Mouse (Mus musculus): ENCODE measurements around the gene Map3k5. TPM values are rescaled to one million over a fixed set of nuclear protein-coding genes. Genes with fewer than 3 reads are reported as not detected.

Gene Map3k5
- polyA plus RNA-seq, 1 experiment from 2014 or later, result 14.8 TPM

GRCm38 (mm10) chr10:20119504-20120425 lies 185.5 kb downstream of the Map3k5 start:
- no peaks in the 10 kb centered on the region for H3K27me3 ChIP-seq
- CTCF ChIA-PET, result interaction anchor here (0.6 to 0.7 kb wide), 2 partner anchors 47 to 1104 kb away, joined by 3 read pairs; partner anchors contain the start of gene Tnfaip3
- ATAC-seq (no peak), DNase-seq (ENCODE audit: low read depth, low spot score) (no peak)
- no peak for TF ChIP-seq CTCF (IDR thresholded peaks at IDR 0.05)
- POLR2A ChIA-PET, result no interaction called here
- in situ Hi-C loops (cut with MboI; ENCODE audit: low pct_unique_long_range_greater_than_20kb), result no loop called here

- in situ Hi-C loops (cut with MboI; ENCODE audit: low pct_unique_long_range_greater_than_20kb), result no loop called here
- ChIA-PET CTCF (interaction anchor here (0.9 to 3.2 kb wide), 2 partner anchors 188 to 212 kb away, joined by 3 to 13 read pairs; no protein-coding TSS in a partner anchor), POLR2A (interaction anchor here (0.6 kb wide), 2 partner anchors 75 to 1227 kb away, joined by 3 to 4 read pairs; no protein-coding TSS in a partner anchor)
- no peaks in the 10 kb centered on the region for H3K27me3 ChIP-seq
- ATAC-seq (no peak), DNase-seq (ENCODE audit: low read depth, low spot score) (no peak)
- no peak for TF ChIP-seq CTCF (IDR thresholded peaks at IDR 0.05)
Measured at GRCm38 (mm10) chr10:20121981-20122380, 187.7 kb downstream of the Map3k5 start.

- DNase-seq (ENCODE audit: low read depth, low spot score) (no peak), ATAC-seq (no peak)
- CTCF ChIA-PET, result interaction anchor here (1.2 to 3.2 kb wide), 5 partner anchors 9 to 214 kb away, joined by 3 to 13 read pairs (median 5); no protein-coding TSS in a partner anchor
- POLR2A ChIA-PET, result no interaction called here
- H3K27me3 ChIP-seq, result no peaks in the 10 kb centered on the region
- no peak for TF ChIP-seq CTCF (IDR thresholded peaks at IDR 0.05)
- in situ Hi-C loops (cut with MboI; ENCODE audit: low pct_unique_long_range_greater_than_20kb), result no loop called here
Measured at GRCm38 (mm10) chr10:20123401-20123800, 189.1 kb downstream of the Map3k5 start.

GRCm38 (mm10) chr10:20124576-20124975 lies 190.3 kb downstream of the Map3k5 start:
- DNase-seq (ENCODE audit: low read depth, low spot score) (no peak), ATAC-seq (no peak)
- no peak for TF ChIP-seq CTCF (IDR thresholded peaks at IDR 0.05)
- ChIA-PET POLR2A (no interaction called here), CTCF (interaction anchor here (0.9 to 3.2 kb wide), 6 partner anchors 8 to 215 kb away, joined by 3 to 13 read pairs (median 4); partner anchors contain the start of gene Map3k5)
- no peaks in the 10 kb centered on the region for H3K27me3 ChIP-seq
- in situ Hi-C loops (cut with MboI; ENCODE audit: low pct_unique_long_range_greater_than_20kb), result no loop called here

GRCm38 (mm10) chr10:20125226-20125625 lies 191.0 kb downstream of the Map3k5 start:
- DNase-seq (ENCODE audit: low read depth, low spot score), result no peak
- POLR2A ChIA-PET, result no interaction called here
- in situ Hi-C loops (cut with MboI; ENCODE audit: low pct_unique_long_range_greater_than_20kb), result loop anchor here (5.0 kb wide), 2 partner anchors 53 to 218 kb away; partner anchors contain the start of gene Pex7
- CTCF ChIA-PET, result interaction anchor here (0.9 to 3.2 kb wide), 5 partner anchors 11 to 216 kb away, joined by 3 to 13 read pairs (median 6); partner anchors contain the start of gene Map3k5
- ATAC-seq, result peak; percentile 54
- TF ChIP-seq CTCF (IDR thresholded peaks at IDR 0.05), result peak; percentile 78
- H3K27me3 ChIP-seq, result no peaks in the 10 kb centered on the region

DNA sequence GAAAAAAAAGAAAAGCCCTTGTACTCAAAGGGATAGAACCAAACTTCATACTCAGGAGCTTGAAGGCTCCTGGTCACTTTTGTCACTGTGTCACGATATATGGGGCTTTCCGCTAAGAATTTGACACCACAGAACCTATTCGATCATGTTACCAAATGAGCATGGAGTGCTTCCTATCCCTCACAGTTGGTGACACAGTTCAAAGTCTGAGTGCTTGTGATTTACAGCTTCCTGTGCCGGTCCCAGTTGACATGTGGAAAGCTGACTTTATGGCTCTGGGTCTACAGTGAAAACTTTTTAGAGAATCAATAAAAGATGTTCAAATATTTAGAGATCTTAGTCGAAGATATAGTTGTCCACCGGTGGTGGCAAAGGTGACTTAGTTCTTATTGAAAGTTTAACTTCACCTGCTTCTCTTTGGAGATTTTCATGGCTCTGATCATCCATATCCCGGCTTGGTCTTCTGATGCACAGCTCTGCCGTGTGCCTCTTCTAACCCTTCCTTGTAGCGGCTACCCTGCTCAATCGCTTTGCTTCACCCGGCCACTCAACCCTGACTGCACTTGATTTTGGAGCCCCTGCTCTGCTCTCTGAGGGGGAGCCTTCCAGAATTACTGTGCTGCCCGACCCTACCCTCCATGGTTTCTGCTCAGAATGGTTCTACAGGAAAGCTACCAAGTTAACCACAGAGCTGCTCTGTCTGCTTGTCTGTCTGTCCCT lies 198.8 kb downstream of the Map3k5 start:
- DNase-seq (ENCODE audit: low read depth, low spot score) (no peak), ATAC-seq (no peak)
- no peaks in the 10 kb centered on the region for H3K27me3 ChIP-seq
- CTCF ChIA-PET, result interaction anchor here (1.0 kb wide), 1 partner anchor 9 kb away, joined by 3 read pairs; no protein-coding TSS in a partner anchor
- POLR2A ChIA-PET, result no interaction called here
- in situ Hi-C loops (cut with MboI; ENCODE audit: low pct_unique_long_range_greater_than_20kb), result loop anchor here (10.0 kb wide), 1 partner anchor 418 kb away; the partner anchor contains the start of gene Il20ra
- TF ChIP-seq CTCF (IDR thresholded peaks at IDR 0.05), result no peak

- in situ Hi-C loops (cut with MboI; ENCODE audit: low pct_unique_long_range_greater_than_20kb), result loop anchor here (10.0 kb wide), 1 partner anchor 421 kb away; the partner anchor contains the start of gene Il20ra
- H3K27me3 ChIP-seq, result no peaks in the 10 kb centered on the region
- no peak for ATAC-seq
- no peak for DNase-seq (ENCODE audit: low read depth, low spot score)
- ChIA-PET POLR2A (no interaction called here), CTCF (interaction anchor here (1.4 kb wide), 1 partner anchor 9 kb away, joined by 3 read pairs; no protein-coding TSS in a partner anchor)
- TF ChIP-seq CTCF (IDR thresholded peaks at IDR 0.05), result no peak
Measured at GRCm38 (mm10) chr10:20135350-20136058, 201.2 kb downstream of the Map3k5 start.

- H3K27me3 ChIP-seq, result no peaks in the 10 kb centered on the region
- no peak for ATAC-seq
- ChIA-PET POLR2A (no interaction called here), CTCF (interaction anchor here (1.2 to 2.1 kb wide), 4 partner anchors 10 to 221 kb away, joined by 3 to 11 read pairs (median 4); partner anchors contain the start of gene Map7)
- in situ Hi-C loops (cut with MboI; ENCODE audit: low pct_unique_long_range_greater_than_20kb), result loop anchor here (10.0 kb wide), 1 partner anchor 422 kb away; the partner anchor contains the start of gene Il20ra
- DNase-seq (ENCODE audit: low read depth, low spot score), result no peak
- TF ChIP-seq CTCF (IDR thresholded peaks at IDR 0.05), result no peak
Measured at GRCm38 (mm10) chr10:20136505-20136904, 202.2 kb downstream of the Map3k5 start.

DNA sequence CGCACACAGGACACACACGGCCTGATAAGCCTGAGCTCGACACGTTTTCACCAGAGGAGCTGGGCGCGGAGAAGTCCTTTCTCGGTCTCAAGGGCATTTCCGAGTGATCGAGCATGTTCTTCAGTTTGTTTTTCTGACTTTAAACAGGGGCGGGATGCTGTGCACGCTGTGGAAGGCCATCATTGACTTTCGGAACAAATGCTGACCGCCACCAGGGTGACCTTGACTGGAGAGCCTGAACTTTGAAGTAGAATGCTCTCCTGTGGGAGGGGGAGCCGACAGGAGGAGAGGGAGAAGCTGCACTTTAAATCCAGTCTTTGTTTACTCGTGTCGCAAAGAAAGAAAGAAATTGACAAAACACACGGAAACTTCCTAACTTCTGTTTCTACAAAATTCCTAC lies 207.1 kb downstream of the Map3k5 start:
- POLR2A ChIA-PET, result interaction anchor here (0.6 kb wide), 1 partner anchor 68 kb away, joined by 4 read pairs; no protein-coding TSS in a partner anchor
- ATAC-seq, result no peak
- TF ChIP-seq CTCF (IDR thresholded peaks at IDR 0.05), result no peak
- no peak for DNase-seq (ENCODE audit: low read depth, low spot score)
- CTCF ChIA-PET, result no interaction called here
- H3K27me3 ChIP-seq, result no peaks in the 10 kb centered on the region
- in situ Hi-C loops (cut with MboI; ENCODE audit: low pct_unique_long_range_greater_than_20kb), result loop anchor here (10.0 kb wide), 1 partner anchor 793 kb away; no protein-coding TSS in a partner anchor
